Mouse (Mus musculus) spleen, adult 2 months (tissue): ENCODE measurements around the gene Ubtd1. TPM values are rescaled to one million over a fixed set of nuclear protein-coding genes. Genes with fewer than 3 reads are reported as not detected.

ENCODE experiments used
- DNase-seq, 2 experiments: peaks; one replicate each; pipeline versions ENCODE4 v3.0.0 to v3.0.0-alpha.2; 2012 to 2021; ENCODE audit warnings: low spot score in 2 of 2, low read depth in 1 of 2
- H3K27ac ChIP-seq: fragments of 200-500 bp; 2 replicates; pipeline ENCODE4 v1.5.1; 2012; ENCODE audit warnings: low read length, inconsistent platforms; ENCODE audit not compliant: insufficient read depth
- H3K27me3 ChIP-seq: fragments of 200-500 bp; 2 replicates; pipeline ENCODE4 v1.6.1; 2012; ENCODE audit warnings: mild to moderate bottlenecking, moderate library complexity, low read length, inconsistent platforms; ENCODE audit not compliant: control insufficient read depth, insufficient read depth
- H3K36me3 ChIP-seq: fragments of 200-500 bp; 2 replicates; pipeline ENCODE4 v1.6.1; 2012; ENCODE audit warnings: mild to moderate bottlenecking, low read length, inconsistent platforms; ENCODE audit not compliant: control insufficient read depth, insufficient read depth
- H3K4me1 ChIP-seq: fragments of 200-500 bp; 2 replicates; pipeline ENCODE4 v1.6.1; 2011; ENCODE audit warnings: inconsistent platforms; ENCODE audit not compliant: control insufficient read depth, insufficient read depth, insufficient read length
- H3K4me3 ChIP-seq: fragments of 200-500 bp; 2 replicates; pipeline ENCODE4 v1.5.1; 2011; ENCODE audit warnings: mild to moderate bottlenecking, inconsistent platforms; ENCODE audit not compliant: insufficient read depth, insufficient read length; ENCODE audit errors: extremely low read depth
- CTCF ChIP-seq: fragments of 200-500 bp; IDR thresholded peaks from 2 replicates; pipeline ENCODE4 v1.5.1; 2011; ENCODE audit warnings: mild to moderate bottlenecking, inconsistent platforms; ENCODE audit not compliant: insufficient read depth, insufficient read length, insufficient replicate concordance; ENCODE audit errors: extremely low read depth
- POLR2A ChIP-seq: fragments of 200-500 bp; IDR thresholded peaks from 2 replicates; pipeline ENCODE4 v1.6.1; 2011; ENCODE audit warnings: low read depth, low read length, inconsistent platforms
- WGBS: fragments of 180-500 bp; shearing (Covaris S2); methylation state at CpG from one replicate; pipeline ENCODE4 v1.1.7; 2018; 5-methylcytosine and 5-hydroxymethylcytosine counted together
- polyA plus RNA-seq: library from polyadenylated mRNA; depleted of rRNA; stranded (reverse); fragments of >200 nt; gene quantifications from 2 replicates; pipeline ENCODE4 v1.2.3, GENCODE M21; 2012

Ubtd1 gene
- polyA plus RNA-seq, 1 experiment: 18.6 TPM

- 94% methylated on average over 14 of the region's 14 CpGs for WGBS
- no peaks in the 10 kb centered on the region for H3K27me3 ChIP-seq
- TF ChIP-seq POLR2A (no peak), CTCF (no peak)
- no peak overlapping the region for H3K4me3 ChIP-seq
- H3K27ac ChIP-seq: no peak overlapping the region
- DNase-seq: no peak
- peaks cover 2% of the 10 kb centered on the region; the same call in 1 of the 2 replicates for H3K36me3 ChIP-seq
- no peaks in the 10 kb centered on the region for H3K4me1 ChIP-seq
Measured at GRCm38 (mm10) chr19:42033611-42034010, 52.0 kb downstream of the Ubtd1 start.

GRCm38 (mm10) chr19:42034146-42034775 is 52.7 kb downstream of the Ubtd1 start:
- H3K4me1 ChIP-seq: no peaks in the 10 kb centered on the region
- H3K4me3 ChIP-seq: no peak overlapping the region
- no peak for DNase-seq
- H3K36me3 ChIP-seq: peaks cover 2% of the 10 kb centered on the region; the same call in 1 of the 2 replicates
- no peak overlapping the region for H3K27ac ChIP-seq
- 67% methylated on average over 9 of the region's 9 CpGs for WGBS
- TF ChIP-seq CTCF: no peak
- no peak for TF ChIP-seq POLR2A
- H3K27me3 ChIP-seq: no peaks in the 10 kb centered on the region

GRCm38 (mm10) chr19:42034881-42035455 is 53.4 kb downstream of the Ubtd1 start:
- Histone ChIP-seq H3K36me3 (peaks cover 2% of the 10 kb centered on the region; the same call in 1 of the 2 replicates), H3K27ac (no peak overlapping the region), H3K4me1 (no peaks in the 10 kb centered on the region), H3K27me3 (no peaks in the 10 kb centered on the region), H3K4me3 (no peak overlapping the region)
- no peak for TF ChIP-seq POLR2A
- TF ChIP-seq CTCF: no peak
- DNase-seq: no peak
- 70% methylated on average over 11 of the region's 11 CpGs for WGBS

GRCm38 (mm10) chr19:42035456-42036248 is 54.1 kb downstream of the Ubtd1 start, which contains the start of gene Ankrd2:
Gene Ankrd2, plus strand, starts transcription at chr19:42036000.
- H3K4me3 ChIP-seq: no peak within 1 kb of the TSS
- WGBS: 66% methylated on average over 19 of the region's 19 CpGs

GRCm38 (mm10) chr19:42036357-42036756 is 54.8 kb downstream of the Ubtd1 start:
- DNase-seq: no peak
- Histone ChIP-seq H3K27me3 (no peaks in the 10 kb centered on the region), H3K27ac (no peak overlapping the region), H3K4me1 (no peaks in the 10 kb centered on the region), H3K4me3 (no peak overlapping the region), H3K36me3 (peaks cover 2% of the 10 kb centered on the region; the same call in 1 of the 2 replicates)
- TF ChIP-seq POLR2A (no peak), CTCF (no peak)
- WGBS: 82% methylated on average over 3 of the region's 3 CpGs

More at GRCm38 (mm10) chr19:42035456-42036248, 54.1 kb downstream of the Ubtd1 start, which contains the start of gene Ankrd2:
- TF ChIP-seq POLR2A (no peak), CTCF (peak; percentile 68; the same call in 1 of the 2 replicates)
- Histone ChIP-seq H3K36me3 (peaks cover 2% of the 10 kb centered on the region; the same call in 1 of the 2 replicates), H3K27ac (no peak within 1 kb of the TSS), H3K27me3 (no peaks in the 10 kb centered on the region), H3K4me1 (no peaks in the 10 kb centered on the region)
- DNase-seq: peak; percentile 38 to 66

GRCm38 (mm10) chr19:42037167-42037702 is 55.7 kb downstream of the Ubtd1 start:
- Histone ChIP-seq H3K4me3 (no peak overlapping the region), H3K4me1 (no peaks in the 10 kb centered on the region), H3K36me3 (0 out of 2 replicates have a peak, but pooled peaks cover 2% of the 10 kb centered on the region), H3K27me3 (no peaks in the 10 kb centered on the region), H3K27ac (no peak overlapping the region)
- DNase-seq: no peak
- TF ChIP-seq POLR2A (no peak), CTCF (no peak)
- 80% methylated on average over 11 of the region's 11 CpGs for WGBS
